Mouse (Mus musculus) kidney, postnatal 36 days (tissue): ENCODE data around the gene Cldn14.
"Not testable (repeated sequence)": the region's sequence is repeated elsewhere in the genome, so short reads cannot be mapped to it uniquely, and the experiment has no call there.

Source experiments
- DNase-seq, 2 experiments: peaks; one replicate each; pipeline ENCODE4 v3.0.0; 2021 to 2022; ENCODE audit warnings: mixed read lengths in 2 of 2

Gene Cldn14

DNA sequence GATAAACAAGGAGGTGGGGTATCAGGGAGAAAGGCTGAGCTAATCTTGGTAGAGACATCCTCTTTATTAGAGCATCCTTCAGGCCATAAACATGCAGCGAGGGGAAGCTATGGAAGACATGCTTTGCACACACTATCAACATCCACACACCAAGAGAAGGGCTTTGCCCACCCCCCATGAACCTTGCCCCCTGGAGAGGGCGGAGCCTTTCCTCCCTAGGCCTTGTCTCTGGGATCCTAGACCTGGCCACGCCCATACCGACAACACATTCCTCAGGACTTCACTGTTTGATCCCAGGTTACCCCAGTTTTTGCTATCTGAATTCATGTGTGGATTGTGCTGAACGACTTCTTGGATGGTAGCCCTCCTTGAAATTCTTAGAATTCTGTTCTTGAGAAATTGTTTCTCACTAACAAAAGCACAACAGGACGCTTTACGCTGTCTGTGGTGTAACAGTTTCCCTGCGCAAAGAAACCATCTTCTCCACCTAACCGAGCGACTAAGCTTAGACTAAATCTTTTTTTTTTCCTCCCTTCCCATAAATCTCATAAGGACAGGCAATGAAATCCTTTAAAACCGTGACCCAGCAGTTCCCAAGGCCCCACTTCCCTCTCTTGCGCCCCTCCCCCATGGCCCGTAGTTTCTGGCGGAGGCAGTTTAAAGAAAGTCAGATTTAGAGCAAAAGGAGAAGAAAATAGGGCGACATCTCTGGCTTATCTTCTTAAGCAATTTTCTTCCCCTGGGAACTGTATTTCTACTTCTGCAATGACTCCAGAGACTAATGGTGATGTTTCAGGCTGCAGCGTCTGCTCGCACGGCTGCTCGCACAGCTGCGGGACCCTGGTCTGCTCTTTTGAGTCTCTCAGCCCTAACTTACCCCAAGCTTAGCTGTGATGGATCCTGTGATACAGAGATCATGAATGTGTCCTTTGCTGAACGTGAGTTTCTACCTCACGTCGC is 1.7 kb downstream of the Cldn14 start:
- peak in 1 of 2 experiments; percentile 20 for DNase-seq

GRCm38 (mm10) chr16:94003478-94003877 is 5.2 kb downstream of the Cldn14 start:
- no peak for DNase-seq

- DNase-seq = no peak
Measured at GRCm38 (mm10) chr16:94001366-94001765, 7.3 kb downstream of the Cldn14 start.

- no peak for DNase-seq
Measured at GRCm38 (mm10) chr16:93998895-93999294, 9.7 kb downstream of the Cldn14 start.

DNA sequence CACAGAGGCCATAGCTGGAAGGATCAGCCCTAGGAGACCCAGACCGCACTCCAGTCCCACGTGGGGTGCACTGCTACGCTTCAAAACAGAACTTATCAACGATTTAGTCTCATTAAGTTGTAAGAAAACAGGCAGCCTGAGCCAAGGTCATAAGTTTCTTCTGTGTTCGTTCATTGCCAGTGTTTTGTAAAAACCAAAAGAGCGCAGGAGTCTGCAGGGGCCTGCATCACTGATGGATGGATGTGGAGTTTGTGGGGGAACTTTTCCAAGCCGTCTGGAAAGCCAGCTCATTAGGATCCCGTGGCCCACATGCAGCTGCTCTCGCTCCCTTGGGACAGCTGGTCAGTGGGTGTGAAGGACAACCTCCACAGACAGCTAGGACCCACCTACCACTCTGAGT is 25.1 kb downstream of the Cldn14 start:
- no peak for DNase-seq

DNA sequence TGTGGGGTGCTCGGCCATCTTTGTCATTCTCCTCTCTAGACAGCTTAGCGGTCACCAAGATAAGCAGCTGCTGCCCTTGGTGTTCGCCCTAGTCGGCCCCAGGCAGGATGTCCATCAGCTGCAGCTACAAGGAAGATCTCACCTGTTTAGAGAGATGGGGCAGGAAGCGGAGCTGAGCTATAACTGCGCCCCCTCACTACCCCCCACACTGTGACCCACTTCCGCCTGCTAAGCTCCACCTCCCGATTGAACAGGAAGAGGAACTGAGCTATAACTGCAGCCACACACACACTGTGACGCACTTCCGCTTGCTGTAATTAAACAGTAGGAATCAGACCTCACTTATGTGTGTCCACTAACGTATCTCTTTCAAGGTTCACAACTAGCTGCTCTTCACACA is 26.3 kb downstream of the Cldn14 start:
- DNase-seq = no peak

GRCm38 (mm10) chr16:93981190-93981841 is 27.3 kb downstream of the Cldn14 start:
- DNase-seq = no peak

DNA sequence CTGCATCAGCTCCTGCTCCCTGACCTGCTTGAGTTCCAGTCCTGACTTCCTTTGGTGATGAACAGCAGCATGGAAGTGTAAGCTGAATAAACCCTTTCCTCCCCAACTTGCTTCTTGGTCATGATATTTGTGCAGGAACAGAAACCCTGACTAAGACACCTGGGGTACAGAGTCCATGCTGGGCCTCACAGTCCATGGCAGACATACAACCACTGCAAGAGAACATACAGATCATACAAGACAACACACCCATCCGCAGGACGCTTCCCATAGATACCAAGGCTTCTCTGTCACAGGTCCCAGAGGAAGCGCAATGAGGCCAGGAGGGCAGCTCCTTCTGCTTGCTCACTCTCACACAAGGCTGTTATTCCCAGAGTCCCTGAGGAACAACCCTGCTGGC is 28.3 kb downstream of the Cldn14 start:
- not testable (repeated sequence) for DNase-seq

GRCm38 (mm10) chr16:93979316-93979715 is 29.3 kb downstream of the Cldn14 start:
- no peak for DNase-seq

GRCm38 (mm10) chr16:93977587-93977986 is 31.1 kb downstream of the Cldn14 start:
- DNase-seq = no peak

GRCm38 (mm10) chr16:93976907-93977306 is 31.7 kb downstream of the Cldn14 start:
- DNase-seq = peak; percentile 25 to 51

DNA sequence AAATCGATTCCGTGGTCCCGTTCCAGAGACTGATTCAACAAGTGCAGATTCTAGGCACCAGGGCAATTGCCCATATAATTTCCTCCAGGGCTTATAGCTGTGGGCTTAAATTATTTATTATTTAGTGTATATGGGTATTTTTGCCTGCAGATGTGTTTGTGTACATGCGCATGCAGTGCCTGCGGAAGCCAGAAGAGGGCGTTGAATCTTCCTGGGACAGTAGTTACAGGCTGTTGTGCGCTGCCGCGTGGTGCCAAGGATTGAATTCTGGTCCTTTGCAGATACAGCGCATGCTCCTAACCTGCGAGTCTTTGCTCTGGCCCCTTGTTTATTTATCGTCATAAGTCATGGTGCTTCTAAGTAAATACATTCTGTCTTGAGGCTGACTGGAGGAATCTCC is 33.2 kb downstream of the Cldn14 start:
- DNase-seq = no peak

DNA sequence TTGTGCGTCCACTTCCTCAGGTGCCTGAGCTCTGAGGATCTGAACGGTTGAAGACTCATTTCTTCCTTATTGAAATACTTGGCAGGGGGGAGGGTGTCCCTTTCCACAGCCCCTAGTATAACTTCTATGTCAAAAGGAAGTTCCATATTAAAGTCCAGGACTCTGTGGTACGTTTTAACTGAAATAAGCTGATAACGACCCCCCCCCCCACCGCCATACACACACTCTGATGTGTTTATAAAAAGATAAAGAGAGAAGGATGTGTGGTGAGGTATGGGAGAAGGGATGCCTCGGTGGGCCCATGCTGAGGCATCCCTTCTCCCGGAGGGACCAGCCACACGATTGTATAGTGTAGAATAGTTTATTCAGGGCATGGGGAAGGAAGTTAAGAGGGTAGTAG is 34.4 kb downstream of the Cldn14 start:
- no peak for DNase-seq

GRCm38 (mm10) chr16:93973554-93973953 is 35.1 kb downstream of the Cldn14 start:
- DNase-seq = peak in 1 of 2 experiments; percentile 16

- no peak for DNase-seq
Measured at GRCm38 (mm10) chr16:93973123-93973522, 35.5 kb downstream of the Cldn14 start.

- no peak for DNase-seq
Measured at GRCm38 (mm10) chr16:93971046-93971445, 37.6 kb downstream of the Cldn14 start.

DNA sequence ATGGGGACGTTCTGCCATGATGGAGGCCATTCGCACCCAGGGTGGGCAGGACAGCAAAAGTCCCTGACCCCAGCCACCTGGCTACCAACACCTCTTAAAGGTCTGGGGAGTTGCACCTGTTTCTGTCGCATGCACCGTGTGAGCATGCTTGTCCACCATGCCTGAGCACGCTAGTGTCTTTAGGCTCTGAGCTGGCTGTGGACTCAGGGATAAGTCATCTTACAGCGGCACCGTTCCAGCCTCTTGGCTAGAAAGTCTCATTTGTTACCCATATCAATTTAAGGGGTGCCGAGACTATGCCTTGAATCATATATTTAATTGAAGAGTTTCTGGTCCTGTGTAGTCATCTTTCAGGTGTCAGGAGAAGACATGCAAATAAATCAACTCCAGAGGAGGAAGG is 40.7 kb downstream of the Cldn14 start:
- no peak for DNase-seq

DNA sequence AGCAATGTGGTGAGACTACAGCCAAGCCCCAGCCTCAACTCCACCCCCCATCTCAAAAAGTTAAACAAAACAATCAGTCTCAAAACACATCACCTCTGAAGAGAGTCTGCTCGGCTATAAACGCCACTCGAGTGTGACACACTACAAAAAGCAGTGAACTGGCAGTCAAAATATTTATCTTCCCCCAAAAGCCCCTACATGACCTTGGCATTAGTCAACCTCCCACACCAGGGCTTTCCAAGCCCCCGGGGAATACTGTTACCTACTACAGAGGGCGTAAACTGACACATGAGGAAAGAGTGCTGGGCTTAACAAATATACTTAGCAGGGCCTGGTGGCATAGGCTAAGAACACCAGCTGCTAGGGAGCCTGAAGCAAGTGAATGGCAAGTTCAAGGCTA is 46.4 kb downstream of the Cldn14 start:
- DNase-seq = no peak

GRCm38 (mm10) chr16:93961099-93961646 is 47.5 kb downstream of the Cldn14 start:
- no peak for DNase-seq

- DNase-seq = no peak
Measured at GRCm38 (mm10) chr16:93960495-93960894, 48.1 kb downstream of the Cldn14 start.

GRCm38 (mm10) chr16:93957402-93957801 is 51.2 kb downstream of the Cldn14 start:
- no peak for DNase-seq

DNA sequence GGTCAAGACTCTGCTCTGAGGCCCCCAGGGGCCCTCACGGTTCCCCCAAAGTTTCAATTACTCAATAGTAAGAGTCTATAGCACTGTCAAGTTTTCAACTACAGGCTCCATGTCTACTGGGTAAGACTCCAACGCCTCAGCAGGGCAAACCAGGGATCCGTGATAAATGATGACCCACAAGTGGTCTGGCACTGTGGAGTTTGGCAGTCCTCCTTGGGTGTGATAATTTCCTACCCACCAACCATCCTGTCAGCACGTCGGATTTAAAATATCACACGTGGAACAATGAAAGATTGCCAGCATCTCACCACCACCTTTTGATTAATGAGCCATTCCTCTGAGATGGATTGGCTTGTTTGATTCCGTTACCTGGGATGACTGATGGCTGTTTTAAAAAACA is 51.7 kb downstream of the Cldn14 start:
- no peak for DNase-seq

- no peak for DNase-seq
Measured at GRCm38 (mm10) chr16:93947396-93947795, 61.2 kb downstream of the Cldn14 start.

DNA sequence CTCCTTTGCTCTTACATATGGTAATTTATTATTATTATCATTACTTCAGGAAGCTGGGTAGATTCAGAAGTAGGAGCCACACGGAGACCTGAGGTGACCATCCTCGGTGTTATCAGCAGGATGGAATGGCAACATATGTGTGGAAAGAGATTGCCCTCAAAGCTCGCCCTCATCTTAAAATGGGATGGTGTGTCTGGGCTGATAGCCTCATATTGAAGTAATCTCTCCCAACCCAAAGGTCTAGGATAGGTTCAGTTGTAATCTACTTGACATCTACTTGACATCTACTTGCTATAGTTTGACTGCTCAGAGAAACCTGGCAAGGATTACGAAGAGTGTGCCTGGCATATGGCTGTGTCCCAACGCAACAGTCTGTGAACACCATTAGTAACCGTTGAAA is 64.3 kb downstream of the Cldn14 start:
- no peak for DNase-seq
